Mouse (Mus musculus) cortical plate, adult 2 months (tissue): Measurements from ENCODE around the gene Imp3. TPM values are rescaled to one million over a fixed set of nuclear protein-coding genes. Genes with fewer than 3 reads are reported as not detected.
A peak's percentile ranks its signal among the peaks of the same experiment; 100 is the strongest.

Source experiments
- H3K27ac ChIP-seq: fragments of 200-500 bp; 2 replicates; pipeline ENCODE4 v1.5.1; 2012; ENCODE audit warnings: low read length, control low read depth, inconsistent platforms; ENCODE audit not compliant: insufficient read depth
- H3K4me1 ChIP-seq: fragments of 200-500 bp; 2 replicates; pipeline ENCODE4 v1.6.1; 2011; ENCODE audit warnings: low read length; ENCODE audit not compliant: control insufficient read depth, insufficient read depth
- H3K4me3 ChIP-seq: fragments of 200-500 bp; 2 replicates; pipeline ENCODE4 v1.5.1; 2011; ENCODE audit warnings: mild to moderate bottlenecking, low read length, control low read depth; ENCODE audit not compliant: insufficient read depth
- CTCF ChIP-seq: fragments of 200-500 bp; IDR thresholded peaks from 2 replicates; pipeline ENCODE4 v1.5.1; 2011; ENCODE audit warnings: mild to moderate bottlenecking, control low read depth, low read length; ENCODE audit not compliant: insufficient read depth; ENCODE audit errors: extremely low read depth
- POLR2A ChIP-seq: fragments of 200-500 bp; IDR thresholded peaks from 2 replicates; pipeline ENCODE4 v1.6.1; 2011; ENCODE audit warnings: mild to moderate bottlenecking, low read length, control low read depth; ENCODE audit not compliant: insufficient read depth; ENCODE audit errors: extremely low read depth
- polyA plus RNA-seq: library from polyadenylated mRNA; depleted of rRNA; stranded (reverse); fragments of >200 nt; gene quantifications from 2 replicates; pipeline ENCODE4 v1.2.3, GENCODE M21; 2012

Imp3 gene
- polyA plus RNA-seq, 1 experiment: 84.9 TPM

DNA sequence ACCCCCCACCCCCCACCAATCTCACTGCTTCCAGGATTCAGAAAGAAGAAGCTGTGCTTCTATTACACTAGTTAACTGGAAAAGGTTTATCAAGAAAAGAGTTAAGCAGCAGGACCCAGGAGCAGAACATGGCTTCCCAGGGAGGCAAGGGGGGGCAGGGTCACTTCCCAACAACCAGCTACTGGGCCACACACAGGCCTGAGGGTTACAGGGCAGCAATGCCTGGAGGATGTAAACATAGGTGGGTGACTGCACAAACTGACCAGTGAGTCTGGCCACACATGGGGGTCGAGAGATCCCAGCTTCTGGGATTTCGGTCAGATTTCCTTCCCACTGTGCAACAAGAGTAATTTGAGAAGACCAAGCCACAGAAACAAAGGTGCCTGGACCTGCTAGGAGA is 20.1 kb upstream of the Imp3 start:
- H3K4me1 ChIP-seq: no peaks in the 10 kb centered on the region
- no peak overlapping the region for H3K27ac ChIP-seq
- TF ChIP-seq POLR2A (no peak), CTCF (no peak)
- no peak overlapping the region for H3K4me3 ChIP-seq

DNA sequence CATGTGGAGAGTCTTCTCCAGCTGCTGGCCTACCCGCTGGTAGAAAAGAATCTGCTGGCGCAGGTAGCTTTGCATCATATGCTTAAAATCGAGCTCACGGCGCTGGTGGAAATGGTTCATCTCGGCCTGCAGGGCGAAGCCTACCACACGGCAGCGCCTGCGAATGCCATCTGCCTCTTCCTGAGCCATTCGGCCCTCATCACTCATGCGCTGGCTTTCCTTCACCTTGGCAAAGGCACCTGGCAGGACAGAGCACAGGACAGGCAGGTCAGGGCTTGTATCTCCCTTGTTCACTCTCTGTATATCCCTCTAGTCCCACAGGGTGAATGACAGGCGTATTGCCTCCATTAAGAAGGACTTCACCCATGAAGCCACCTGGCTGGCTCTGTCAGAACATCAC is 18.8 kb upstream of the Imp3 start:
- Histone ChIP-seq H3K27ac (no peak overlapping the region), H3K4me3 (no peak overlapping the region), H3K4me1 (no peaks in the 10 kb centered on the region)
- TF ChIP-seq CTCF (no peak), POLR2A (no peak)

DNA sequence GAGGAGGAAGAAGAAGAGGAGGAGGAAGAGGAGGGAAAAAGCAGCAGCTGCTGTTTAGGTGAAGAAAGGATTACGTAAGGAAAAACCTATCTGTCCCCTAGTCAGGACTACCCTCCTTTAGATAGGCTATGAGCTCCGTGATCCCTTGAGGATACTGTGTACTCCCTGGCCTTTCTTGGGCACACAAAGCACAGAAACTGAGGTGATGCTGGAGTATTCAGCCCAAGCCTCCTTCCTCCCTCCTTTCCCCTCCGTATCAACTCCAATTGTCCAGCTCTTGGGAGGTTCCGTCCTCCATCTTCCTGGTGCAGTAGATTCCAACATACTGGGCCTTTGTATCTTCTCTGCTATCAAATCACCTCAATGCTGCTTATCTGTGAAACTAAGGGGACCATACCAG is 14.5 kb upstream of the Imp3 start:
- TF ChIP-seq POLR2A (no peak), CTCF (no peak)
- Histone ChIP-seq H3K4me1 (no peaks in the 10 kb centered on the region), H3K4me3 (no peak overlapping the region), H3K27ac (no peak overlapping the region)

DNA sequence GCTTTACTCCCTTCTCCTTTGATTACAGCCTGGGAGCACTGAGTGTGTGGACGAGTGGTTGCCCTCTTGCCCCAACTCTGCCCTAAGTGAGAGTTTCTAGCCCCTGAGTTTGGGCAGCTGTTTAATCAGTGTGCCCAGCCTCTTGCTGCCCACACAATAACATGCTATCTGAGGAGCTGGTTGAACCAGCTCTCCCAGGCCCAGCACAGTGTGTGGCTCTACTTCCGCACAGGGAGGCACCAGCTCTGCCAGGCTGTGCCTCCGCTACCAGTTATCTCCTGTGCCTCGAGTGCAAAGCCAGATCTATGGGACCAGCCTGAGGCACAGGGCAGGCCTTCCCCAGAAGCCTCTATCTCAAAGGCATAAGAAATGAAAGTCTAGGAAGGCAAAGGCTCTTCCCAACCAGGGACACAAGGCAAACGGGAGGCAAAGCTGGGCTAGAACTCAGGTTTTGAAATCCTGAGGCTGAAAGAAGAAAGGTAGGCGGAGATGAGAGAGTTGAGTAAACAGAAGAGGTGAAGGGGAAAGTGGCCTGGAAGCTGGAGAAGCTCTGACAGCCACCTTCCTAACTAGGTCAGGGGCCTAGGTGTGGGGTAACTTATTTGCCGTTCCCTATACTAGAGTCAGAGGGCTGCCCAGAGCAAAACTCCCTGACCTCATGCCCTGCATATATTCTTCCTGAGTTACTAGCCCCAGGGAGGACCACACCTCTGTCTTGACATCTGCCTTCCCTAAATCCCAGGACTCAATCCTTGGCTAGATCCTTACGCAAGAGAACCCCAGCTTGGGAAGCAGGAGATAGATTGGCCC is 13.2 kb upstream of the Imp3 start:
- no peak for TF ChIP-seq POLR2A
- TF ChIP-seq CTCF: no peak
- H3K27ac ChIP-seq: peak overlapping the region; percentile 32
- H3K4me3 ChIP-seq: peak overlapping the region; percentile 9
- no peaks in the 10 kb centered on the region for H3K4me1 ChIP-seq

DNA sequence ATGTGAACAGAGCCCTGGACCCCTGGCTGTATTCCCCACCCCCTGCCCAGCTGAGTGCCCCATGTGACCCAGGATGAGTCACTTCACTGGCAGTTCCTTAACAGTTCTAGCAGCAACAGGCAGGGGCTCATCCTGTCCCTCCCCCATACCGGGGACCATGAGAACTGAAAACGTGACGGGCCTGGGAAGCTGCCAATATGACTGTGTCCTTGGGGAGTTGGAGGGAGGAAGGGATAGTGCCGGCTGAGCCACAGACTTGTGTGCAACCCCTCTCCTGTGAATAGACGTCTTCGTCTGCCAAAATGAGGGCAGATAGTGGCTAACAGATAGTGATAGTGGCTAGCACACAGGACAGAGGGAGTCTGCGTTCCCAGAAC is 12.6 kb upstream of the Imp3 start:
- peak overlapping the region; percentile 9 for H3K4me3 ChIP-seq

DNA sequence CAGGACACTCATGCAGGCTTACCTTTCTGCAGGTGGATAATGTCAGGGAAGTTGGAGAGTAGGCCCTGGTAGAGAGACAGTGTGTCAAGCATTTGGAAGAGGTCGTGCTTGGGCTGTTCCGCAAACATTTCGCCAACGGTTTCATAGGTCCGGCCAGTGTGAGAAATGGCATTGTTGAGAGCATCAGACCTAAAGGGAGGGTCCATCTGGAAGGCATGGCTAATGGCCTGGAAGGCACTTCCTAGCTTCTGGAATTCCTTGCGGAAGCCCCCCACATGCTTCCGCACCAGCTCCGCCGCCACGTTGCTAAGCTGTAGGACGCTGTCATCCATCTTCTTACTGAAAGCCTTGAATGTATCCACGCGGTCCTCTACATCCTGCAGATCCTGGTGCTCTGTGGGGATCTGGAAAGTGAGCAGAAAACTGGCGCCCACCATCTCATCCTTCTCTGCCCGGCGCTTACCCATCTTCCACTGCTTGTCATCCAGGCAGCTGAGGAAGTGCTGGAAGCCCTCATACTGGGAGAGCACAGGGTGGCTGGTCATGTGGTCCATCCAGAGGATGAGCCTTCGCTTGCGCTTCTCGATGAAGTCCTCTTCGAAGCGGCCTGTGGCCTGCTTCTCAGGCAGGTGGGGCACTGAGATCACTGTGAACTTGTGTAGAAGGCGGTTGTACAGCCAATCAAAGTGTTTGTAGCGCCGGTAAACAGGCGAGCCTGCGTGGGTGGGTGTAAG is 11.8 kb upstream of the Imp3 start:
- Histone ChIP-seq H3K27ac (no peak overlapping the region), H3K4me1 (no peaks in the 10 kb centered on the region), H3K4me3 (0 out of 2 replicates have a peak overlapping the region, but pooled peaks have one; percentile 9)
- TF ChIP-seq POLR2A (no peak), CTCF (no peak)

More for the DNA sequence above, 12.6 kb upstream of the Imp3 start:
- peak overlapping the region; percentile 31 for H3K27ac ChIP-seq
- no peaks in the 10 kb centered on the region for H3K4me1 ChIP-seq
- TF ChIP-seq POLR2A (no peak), CTCF (no peak)

DNA sequence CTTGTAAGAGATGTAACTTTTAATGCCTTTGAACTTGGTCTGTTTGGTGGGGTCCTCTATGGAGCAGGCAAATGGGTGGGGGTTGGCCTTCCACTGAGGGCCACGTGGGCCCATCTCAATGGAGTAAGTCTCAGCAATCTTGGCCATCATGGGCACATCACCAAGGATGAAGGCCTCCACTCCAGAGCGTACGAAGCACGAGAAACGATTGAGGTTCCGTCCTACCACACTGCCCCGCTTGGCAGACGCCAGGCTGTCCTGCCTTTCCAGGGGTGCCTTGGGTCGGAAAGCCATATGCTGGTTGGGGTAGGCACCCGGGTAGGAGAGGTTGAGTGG is 11.3 kb upstream of the Imp3 start:
- H3K27ac ChIP-seq: no peak overlapping the region; the same call in 1 of the 2 replicates
- no peak overlapping the region for H3K4me3 ChIP-seq

DNA sequence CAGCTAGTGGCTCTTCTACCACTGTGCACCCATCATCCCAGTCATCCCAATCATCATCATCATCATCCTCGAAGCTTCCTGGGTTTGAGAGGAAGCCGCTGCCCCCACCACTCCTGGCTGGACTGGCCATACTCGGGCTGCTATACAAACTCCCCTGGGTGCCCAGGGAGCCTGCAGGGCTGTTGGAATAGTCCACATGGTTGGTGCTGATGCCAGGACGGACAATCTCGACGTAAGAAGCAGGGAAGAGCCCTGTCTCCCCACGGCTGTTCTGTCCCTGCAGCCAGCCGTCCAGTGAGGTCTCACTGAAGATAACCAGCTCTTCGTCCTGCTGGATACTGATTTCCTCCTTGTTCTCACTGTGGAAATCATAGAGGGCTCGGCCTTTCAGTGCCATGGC is 10.9 kb upstream of the Imp3 start:
- H3K27ac ChIP-seq: no peak overlapping the region; the same call in 1 of the 2 replicates
- peak overlapping the region; percentile 35; the same call in 1 of the 2 replicates for H3K4me3 ChIP-seq

More for the DNA sequence above, 11.3 kb upstream of the Imp3 start:
- no peaks in the 10 kb centered on the region for H3K4me1 ChIP-seq
- TF ChIP-seq CTCF (no peak), POLR2A (no peak)

DNA sequence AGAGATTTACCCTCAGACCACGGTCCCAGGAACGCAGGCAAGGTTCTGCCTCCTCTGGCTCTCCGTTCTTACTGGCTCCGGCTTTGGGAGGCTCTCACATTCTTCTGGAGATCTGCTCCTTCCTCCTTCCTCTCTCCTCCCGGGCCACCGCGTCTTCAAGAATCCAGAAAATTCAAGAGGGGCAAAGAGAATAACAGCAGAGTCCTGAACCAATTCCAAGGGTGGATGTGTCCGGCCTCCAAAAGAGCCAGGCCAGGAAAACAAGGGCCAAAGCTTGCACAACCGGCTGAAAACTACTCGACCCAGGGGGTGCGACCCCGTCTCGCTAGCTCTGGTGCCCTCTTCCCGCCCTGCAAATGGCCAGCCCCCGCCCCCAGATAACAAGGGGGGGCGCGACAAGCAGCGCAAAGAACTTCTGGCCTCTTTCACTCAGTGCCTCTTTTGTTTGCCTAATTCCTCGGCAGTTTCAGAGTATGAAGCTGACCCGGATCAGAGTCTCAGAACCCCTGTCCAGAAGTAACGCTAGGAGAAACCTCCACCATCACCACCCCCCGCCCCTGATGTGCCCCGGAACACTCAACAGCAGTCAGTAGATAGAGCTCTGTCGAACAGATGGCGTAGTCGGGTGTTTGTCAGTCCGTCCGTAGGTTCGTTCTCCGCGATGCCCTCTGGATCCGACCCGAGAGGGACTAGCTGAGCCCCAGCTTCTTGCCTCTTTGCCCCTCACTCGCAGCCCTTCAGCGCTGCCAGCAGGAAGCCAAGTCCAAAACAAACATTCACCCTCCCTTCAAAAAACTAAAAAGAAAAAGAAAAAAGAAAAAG is 9.9 kb upstream of the Imp3 start:
- peak overlapping the region; percentile 51 for H3K27ac ChIP-seq
- TF ChIP-seq POLR2A (no peak), CTCF (no peak)
- no peaks in the 10 kb centered on the region for H3K4me1 ChIP-seq
- peak overlapping the region; percentile 35 for H3K4me3 ChIP-seq

More for the DNA sequence above, 10.9 kb upstream of the Imp3 start:
- TF ChIP-seq POLR2A (no peak), CTCF (no peak)
- no peaks in the 10 kb centered on the region for H3K4me1 ChIP-seq
